Mouse (Mus musculus) large intestine, adult 2 months (tissue): ENCODE measurements around the gene Twistnb. TPM values are rescaled to one million over a fixed set of nuclear protein-coding genes. Genes with fewer than 3 reads are reported as not detected.

Experiments used
- DNase-seq: peaks from one replicate; pipeline ENCODE4 v3.0.0-alpha.2; 2012; ENCODE audit warnings: low read depth, low spot score
- WGBS: fragments of 180-500 bp; shearing (Covaris S2); methylation state at CpG from one replicate; pipeline ENCODE4 v1.1.7; 2018; 5-methylcytosine and 5-hydroxymethylcytosine counted together
- polyA plus RNA-seq: library from polyadenylated mRNA; depleted of rRNA; stranded (reverse); fragments of >200 nt; gene quantifications from 2 replicates; pipeline ENCODE4 v1.2.3, GENCODE M21; 2012; rRNA removed

Gene Twistnb
- polyA plus RNA-seq: 7.9 and 13.6 TPM in 2 replicates

DNA sequence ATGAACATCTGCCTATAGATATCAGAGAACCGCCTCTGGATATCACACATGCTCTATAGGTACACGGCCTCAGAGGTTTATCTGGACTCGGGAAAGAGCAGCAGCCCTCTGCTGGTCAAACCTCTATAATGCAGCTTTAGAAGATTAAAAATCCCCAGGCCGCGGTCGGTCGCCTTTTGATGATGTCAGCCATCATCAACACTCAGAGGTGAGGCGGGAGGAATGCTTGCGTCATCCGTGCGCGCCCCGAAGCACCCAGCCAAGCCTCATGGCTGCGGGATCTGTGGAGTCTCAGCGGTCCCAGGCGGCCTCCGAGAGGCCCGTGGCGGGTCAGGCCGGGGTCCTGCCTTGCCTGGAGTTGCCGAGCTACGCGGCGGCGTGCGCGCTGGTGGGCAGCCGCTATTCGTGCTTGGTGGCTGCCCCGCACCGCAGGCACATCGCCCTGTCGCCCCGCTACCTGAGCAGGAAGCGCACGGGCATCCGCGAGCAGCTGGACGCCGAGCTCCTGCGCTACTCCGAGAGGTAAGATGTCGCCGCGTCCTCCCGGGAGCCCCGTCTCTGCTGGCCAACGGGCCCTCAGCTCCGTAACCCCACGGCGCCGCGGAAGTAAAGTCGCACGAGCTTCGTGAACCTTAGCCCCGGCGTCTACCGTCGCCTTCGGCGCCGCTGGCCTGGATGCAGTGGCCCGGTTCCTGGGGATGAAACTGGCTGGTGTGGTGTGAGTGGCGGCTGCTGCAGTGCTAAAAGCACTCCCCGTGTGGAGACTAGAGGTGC is at the start of gene Twistnb:
TSS of gene Twistnb (plus strand) at position 249 of the 774 bp plus-strand sequence.
- WGBS: under 1% methylated on average over 66 of the region's 66 CpGs
- DNase-seq: peak; percentile 91

DNA sequence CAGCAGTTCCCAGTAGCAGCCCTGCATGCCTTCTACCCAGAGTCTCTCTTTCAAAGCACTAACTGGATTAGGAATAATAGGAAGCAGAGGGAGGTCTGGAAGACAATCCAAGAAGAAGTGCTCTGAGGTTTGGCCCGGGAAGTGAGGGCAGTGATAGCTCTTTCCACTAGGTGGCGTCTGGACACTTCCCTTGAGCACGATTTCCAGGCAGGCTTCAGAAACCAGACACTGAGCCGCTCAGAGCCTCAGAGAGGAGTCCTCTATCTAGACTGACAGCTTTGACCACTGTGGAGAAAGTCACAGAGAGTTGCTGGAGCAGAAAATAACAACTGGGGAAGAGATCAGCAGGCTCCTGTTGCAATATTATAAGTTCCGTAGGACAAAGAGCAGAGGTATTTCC is 40.6 kb upstream of the Twistnb start:
- peak; percentile 27 for DNase-seq
- WGBS: 9% methylated on average over 5 of the region's 5 CpGs

DNA sequence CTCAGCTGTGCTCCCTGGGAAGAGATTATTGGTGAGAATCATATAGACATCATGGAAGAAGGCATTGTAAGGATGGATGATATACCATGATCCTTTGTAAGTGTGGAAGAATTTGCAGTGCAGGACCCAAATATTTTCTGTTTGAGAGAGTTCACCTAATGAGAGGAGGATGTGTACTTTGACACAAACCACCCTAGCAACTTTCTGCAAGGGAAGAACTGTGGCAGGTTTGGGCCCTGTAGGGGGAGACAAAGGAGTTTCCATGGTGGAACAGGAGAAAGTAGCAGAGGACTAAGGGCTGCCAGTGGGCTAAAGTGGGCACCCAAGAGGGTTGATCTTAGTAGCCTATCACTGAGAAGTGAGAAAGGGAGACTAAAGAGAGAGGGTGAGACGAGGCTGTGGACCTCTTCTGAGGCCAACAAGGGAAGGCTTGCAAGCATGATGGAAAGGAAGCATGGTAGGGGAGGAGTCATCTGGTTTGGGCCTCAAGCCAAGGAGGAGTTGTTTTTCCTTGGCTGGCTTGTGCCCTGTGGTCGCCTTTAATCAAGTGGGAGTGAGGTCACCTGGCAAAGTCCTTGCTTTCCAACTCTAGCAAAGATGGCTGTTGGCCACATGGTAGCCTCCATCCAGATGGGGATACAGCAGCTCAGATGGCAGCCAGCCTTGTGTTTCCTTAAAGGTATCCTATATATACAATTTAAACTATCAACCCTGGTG is 38.4 kb upstream of the Twistnb start:
- WGBS: 30% methylated on average over 2 of the region's 2 CpGs
- DNase-seq: no peak

DNA sequence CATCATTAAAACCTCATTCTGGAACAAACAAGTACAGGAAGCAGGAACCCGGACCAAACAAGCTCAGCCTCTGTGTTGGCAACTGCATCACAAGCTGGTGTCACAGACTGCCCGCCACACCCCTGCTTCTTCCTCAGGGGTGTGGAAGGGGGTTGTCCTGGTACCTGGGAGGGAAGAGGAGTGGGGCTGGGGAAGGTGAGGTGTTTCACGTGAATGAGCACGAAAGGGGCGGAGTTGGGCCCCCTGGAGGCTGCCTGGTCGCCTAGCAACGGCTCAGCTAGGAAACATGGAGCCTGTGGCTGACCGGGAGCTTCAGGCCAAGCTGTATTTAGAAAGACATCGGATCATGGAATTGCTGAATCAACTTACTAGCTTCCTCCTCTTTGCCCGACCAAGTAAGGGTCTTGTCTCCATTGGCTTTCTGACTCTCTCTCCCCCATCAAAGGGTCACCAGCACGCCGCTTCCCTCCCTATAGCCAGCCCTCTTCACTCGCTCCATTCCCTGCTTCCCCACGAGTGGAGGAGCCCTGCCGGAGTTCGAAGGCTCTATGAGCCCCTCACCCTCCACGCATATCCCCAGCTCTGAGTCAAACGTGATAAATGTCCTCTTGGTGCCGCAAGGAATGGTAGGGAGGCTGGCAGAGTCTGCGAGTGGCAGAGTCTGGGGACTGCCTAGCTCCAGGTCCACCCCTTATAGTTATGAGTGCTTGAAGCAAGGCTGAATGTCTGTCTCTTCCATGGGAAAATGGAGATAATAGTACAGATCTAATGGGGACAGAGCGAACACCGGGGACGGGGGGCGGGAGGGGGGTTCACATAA is 34.4 kb upstream of the Twistnb start, which contains the start of gene Efcab10:
TSS of gene Efcab10 (plus strand) at position 51 of the 820 bp plus-strand sequence.
- 15% methylated on average over 24 of the region's 24 CpGs for WGBS
- DNase-seq: no peak

DNA sequence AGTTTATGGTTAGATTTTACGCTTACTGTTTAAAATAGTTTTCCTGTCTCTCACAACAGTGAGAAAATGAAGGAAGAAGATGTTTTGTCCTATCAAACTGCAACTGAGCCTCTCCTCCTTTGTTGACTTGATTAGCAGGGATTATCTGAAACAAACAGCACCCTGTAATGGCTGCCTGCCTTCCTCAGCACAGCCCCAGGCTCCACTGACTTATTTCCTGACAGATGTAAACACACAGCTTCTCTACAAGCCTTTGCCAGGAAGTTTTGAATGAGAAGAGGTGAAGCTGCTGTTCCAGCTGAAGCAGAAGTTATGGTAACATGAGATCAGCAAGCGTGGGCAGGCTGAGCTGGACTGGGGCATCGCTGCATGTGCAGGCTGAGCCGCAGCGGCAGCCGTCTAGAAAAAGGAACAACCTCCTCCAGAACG is 26.2 kb upstream of the Twistnb start:
- no peak for DNase-seq
- WGBS: 49% methylated on average over 7 of the region's 7 CpGs

DNA sequence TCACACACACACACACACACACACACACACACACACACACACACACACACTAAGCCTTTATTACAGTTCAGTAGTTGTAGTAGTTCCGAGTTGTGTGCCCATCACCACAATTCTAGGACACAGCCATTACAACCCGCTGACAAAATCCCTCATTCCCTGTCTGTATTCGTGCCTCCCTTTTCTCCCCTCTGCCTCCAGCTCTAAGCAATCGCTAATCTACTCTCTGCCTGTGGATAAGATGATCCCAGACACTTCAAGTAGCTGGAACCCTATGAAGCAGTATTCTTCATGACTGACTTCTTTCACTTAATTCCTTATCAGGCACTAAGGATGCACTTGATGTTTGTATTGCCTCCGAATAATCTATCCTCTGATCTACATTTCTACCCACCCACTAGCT is 24.4 kb upstream of the Twistnb start:
- WGBS: 69% methylated on average over 5 of the region's 5 CpGs

DNA sequence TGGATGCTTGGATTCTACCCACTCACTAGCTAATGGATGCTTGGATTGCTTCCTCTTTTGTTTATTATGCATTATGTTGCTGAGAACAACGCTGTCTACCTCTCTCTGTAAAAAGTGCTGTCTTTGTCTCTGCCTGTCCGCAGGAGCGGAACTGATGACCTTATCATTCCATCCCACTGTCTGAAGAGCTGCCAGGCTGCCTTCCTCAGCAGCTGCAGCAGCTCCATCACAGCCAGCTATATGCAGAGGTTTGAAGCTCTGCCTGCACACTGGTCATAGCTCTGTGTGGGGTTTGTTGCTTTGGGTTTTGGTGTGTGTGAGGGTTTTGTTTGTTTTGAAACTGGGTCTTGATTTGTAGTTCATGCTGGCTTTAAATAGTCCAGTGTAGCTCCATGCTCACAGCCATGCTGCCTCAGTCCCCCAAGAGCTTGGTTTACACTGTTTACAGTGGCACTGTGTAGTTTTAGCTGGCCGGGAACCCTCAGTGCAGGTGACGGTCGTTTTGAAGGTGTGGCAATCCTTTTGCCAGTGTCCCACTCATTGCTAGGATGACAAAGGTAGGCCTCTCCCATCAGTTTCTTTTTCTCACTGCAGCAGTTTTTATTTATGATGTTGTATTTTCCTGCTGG is 23.9 kb upstream of the Twistnb start:
- DNase-seq: no peak
- 18% methylated on average over 6 of the region's 6 CpGs for WGBS

More for the DNA sequence above, 24.4 kb upstream of the Twistnb start:
- DNase-seq: no peak

DNA sequence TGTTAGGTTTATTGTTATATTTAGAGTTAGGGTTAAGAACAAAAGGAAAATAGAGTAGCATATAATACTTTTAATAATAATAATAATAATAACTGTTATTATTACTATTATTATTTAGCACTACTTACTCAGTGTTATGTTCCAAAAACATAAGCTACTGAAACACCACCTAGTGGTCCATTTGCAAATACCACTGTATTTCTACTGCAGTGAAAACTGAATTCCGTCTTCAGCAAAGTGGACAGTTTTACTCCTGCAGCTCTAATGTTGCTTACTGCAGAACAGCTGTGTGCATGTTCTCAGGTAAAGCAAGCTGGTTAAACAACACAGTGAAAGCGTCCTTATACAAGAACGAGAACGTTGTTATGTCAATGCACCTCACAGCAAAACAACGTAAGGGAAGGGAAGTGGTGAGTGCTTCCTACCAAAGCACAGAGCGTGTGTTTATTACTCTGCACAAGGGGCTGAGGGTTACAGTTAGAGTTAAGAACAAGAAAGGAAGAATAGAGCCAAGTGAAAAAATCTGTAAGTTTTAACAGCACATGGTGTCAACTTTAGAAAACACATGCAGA is 17.8 kb upstream of the Twistnb start:
- 43% methylated on average over 6 of the region's 6 CpGs for WGBS
- DNase-seq: no peak

DNA sequence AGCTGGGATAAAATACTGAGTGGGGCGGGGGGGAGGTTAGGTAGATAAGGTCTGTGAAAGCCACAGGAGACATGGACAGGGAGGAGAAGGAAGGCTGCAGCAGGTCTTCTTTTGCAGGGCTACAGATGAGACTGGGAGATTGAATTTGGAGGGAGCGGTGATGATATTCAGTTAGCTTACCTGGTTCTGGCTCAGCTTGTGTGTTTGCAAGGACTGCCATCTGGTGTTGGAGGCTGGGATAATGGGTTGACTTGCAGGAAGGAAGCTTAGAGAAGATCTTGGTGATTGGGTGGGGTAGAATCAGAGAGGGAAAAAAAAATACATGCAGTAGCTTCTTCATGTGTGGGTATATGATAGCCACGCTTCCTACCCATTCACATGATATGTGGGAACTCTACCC is 5.1 kb upstream of the Twistnb start:
- no peak for DNase-seq
- 37% methylated on average over 3 of the region's 3 CpGs for WGBS

DNA sequence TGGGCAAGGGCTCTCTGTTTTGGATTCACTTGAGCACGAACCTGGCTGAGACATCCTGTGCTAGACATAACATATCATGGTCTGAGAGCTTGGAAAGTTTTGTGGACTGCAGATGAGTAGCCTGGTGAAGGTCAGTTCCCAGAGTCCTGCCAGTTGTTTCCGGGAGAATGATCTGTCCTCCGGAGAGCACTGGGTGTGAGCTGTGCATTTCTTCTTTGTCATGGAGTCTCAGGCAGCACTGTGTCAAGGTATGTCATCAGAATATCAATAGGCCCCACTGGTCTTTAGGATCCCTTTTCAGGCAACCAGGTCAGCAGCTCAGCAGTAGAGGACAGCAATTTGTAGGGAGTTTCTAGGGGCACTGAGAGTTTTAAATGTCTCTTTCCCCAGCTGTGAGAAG is 2.1 kb upstream of the Twistnb start:
- no peak for DNase-seq
- WGBS: 34% methylated on average over 3 of the region's 3 CpGs

DNA sequence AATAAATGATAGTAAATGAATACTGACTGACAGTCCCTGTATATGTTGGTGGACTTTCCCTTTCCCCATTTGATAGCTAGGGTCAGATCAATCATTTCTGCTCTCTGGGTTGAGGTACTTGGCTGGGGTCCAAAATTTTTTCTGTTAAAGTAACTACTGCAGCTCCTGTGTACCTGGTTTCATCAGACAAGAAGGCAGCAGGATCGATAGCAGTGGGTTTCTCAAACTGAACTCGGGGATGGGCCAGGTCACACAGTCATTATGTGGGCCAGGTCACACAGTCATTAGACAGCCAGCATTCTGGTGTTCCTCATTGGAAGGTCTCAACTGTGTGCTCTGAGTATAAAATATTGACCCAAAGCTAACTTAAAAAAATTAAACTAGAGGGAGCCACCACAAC is 1.7 kb upstream of the Twistnb start:
- DNase-seq: no peak
- WGBS: 66% methylated on average over 2 of the region's 2 CpGs

DNA sequence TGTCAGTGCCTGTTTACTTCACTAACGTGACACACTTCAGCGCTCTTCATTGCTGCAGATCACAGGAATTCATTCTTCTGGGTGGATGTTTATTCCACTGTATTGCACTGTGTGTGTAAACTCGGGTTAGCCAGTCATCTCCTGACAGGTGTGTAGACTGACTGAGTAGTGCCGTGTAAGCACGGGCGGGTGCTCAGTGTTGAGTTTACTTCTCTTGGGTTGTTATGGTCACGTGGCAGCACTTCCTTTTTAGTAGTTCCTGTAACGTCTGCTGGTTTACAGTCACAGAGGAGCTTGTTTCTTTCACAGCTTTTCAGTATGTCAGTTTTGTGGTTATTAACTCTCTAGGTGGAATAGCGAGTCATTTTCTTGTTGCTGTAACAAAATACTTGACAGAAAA is 4.4 kb downstream of the Twistnb start:
- 20% methylated on average over 9 of the region's 9 CpGs for WGBS
- peak; percentile 53 for DNase-seq

DNA sequence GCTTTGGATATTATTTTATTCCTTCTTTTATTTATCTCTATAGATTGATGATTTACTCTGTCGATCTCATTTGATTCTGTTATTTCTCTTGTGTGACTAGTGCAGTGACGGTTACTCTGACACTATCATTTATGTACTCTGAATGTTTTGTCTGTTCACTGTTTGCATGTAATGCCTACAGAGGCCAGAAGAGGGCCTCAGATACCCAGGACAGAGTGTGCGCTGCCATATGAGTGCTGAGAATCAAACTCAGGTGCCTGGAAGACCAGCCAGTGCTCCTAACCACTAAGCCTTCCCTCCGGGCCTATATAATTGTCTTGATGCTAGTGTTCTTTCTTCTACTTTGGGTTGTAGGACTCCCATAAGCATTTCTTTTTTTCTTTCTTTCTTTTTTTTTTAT is 5.3 kb downstream of the Twistnb start:
- no peak for DNase-seq
- 98% methylated on average over 4 of the region's 4 CpGs for WGBS

DNA sequence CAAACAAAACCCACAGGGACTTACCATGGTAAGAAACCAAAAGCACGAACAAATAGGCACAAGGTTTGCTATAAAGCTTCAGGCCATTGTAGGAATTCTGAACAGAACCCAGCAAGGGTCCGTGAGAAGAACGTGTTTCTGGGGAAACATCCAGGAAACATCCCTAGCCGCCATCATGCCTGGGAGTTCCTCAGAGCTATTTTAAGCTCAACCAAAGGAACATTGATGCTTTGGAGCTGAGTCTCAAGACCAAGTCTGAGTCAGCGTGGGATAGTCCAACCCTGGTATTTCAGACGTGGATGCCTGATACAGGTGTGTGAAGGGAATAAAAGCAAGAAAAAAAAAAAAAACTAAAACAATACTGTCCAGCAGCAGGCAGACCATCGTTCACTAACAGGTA is 26.0 kb downstream of the Twistnb start:
- no peak for DNase-seq
- 76% methylated on average over 7 of the region's 7 CpGs for WGBS

DNA sequence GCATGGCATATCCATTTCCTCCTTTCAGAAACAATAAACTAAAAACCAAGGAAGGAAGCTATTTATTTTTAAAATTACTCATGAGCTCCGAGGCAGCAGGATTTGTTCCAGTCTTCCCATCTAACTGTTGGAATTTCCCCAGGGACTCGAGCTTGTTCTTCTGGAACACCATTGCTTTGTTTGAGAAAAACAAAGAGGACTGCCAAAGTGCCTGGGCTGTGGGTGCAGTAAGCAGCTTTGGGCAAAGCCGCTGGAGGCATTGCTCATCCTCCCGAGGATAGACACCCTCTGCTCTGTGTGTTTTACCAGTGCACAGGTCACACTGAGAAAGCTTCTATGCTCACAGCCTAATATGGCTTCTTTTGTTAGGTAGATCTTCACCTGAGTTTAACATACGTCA is 26.8 kb downstream of the Twistnb start:
- 28% methylated on average over 5 of the region's 5 CpGs for WGBS
- no peak for DNase-seq

DNA sequence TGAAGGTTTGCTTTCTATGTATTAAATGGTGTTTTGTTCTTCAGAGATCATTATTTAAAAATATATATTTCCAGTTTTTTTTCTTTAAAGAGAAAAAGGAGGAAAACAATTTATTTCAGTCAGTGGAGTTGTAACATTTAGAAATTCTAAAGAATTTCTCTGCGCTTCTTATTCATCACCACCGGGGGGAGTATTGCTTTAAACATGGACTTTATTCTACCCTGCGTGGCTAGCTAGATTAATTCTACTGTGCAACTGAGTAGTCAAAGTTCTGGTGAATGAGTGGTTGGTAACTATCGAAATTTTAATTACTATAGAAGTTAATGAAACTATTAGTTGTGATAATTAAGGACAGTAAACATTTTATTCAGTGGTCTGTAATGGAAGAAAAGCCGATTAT is 51.5 kb downstream of the Twistnb start:
- no peak for DNase-seq
- WGBS: 23% methylated on average over 5 of the region's 5 CpGs

DNA sequence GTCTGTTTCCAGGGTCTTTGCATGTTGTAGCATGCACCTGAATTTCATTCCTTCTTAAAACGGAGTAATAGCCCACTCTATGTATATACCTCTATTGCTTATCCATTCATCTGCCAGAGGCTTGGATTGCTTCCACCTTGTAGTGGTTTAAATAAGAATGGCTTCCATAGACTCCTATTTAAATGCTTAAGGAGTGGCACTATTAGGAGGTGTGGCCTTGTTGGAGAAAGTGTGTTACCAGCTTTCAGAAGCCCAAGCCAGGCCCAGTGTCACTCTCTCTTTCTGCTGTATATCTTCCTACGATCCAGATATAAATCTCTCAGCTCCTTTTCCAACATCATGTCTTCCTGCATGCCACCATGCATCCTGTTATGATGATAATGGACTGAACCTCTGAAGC is 53.5 kb downstream of the Twistnb start:
- WGBS: 83% methylated on average over 2 of the region's 2 CpGs
- DNase-seq: no peak
